Mouse (Mus musculus): Measurements from ENCODE around the gene Zfp46.

- TF ChIP-seq POLR2A (IDR thresholded peaks at IDR 0.05; ENCODE audit: borderline replicate concordance, insufficient read depth, low read length) (no peak), CTCF (IDR thresholded peaks at IDR 0.05; ENCODE audit: borderline replicate concordance, insufficient read depth, low read depth, low read length) (no peak)
Measured at GRCm38 (mm10) chr4:136337129-136337528, 52.6 kb downstream of the Zfp46 start.

Measured in cerebellum, adult 2 months (tissue).